Mouse (Mus musculus) intestine, postnatal 0 days (tissue): ENCODE data around the gene Ubl3. TPM values are rescaled to one million over a fixed set of nuclear protein-coding genes. Genes with fewer than 3 reads are reported as not detected.
A peak's percentile ranks its signal among the peaks of the same experiment; 100 is the strongest.

Experiments used
- ATAC-seq: fragments of 200-750 bp; cut with Nextera tagmentation; 2 replicates; pipeline ENCODE4 v1.8.0; 2017; ENCODE audit warnings: mild to moderate bottlenecking, moderate TSS enrichment, moderate library complexity
- H3K27ac ChIP-seq: fragments of 300-500 bp; sonication (generic); 2 replicates; pipeline ENCODE4 v1.5.1; 2014; ENCODE audit warnings: mild to moderate bottlenecking, low read depth, low read length, moderate library complexity
- H3K27me3 ChIP-seq: fragments of 300-500 bp; sonication (generic); replicated peaks from 2 replicates; pipeline ENCODE4 v1.6.1; 2014; ENCODE audit warnings: low read length, mixed read lengths; ENCODE audit not compliant: control insufficient read depth, insufficient read depth
- H3K36me3 ChIP-seq: fragments of 300-500 bp; sonication (generic); 2 replicates; pipeline ENCODE4 v1.6.1; 2014; ENCODE audit warnings: mild to moderate bottlenecking, moderate library complexity; ENCODE audit not compliant: control insufficient read depth, insufficient read depth
- H3K4me1 ChIP-seq: fragments of 300-500 bp; sonication (generic); replicated peaks from 2 replicates; pipeline ENCODE4 v1.6.1; 2014; ENCODE audit warnings: antibody characterized with exemption, low read length, mixed read lengths; ENCODE audit not compliant: control insufficient read depth, insufficient read depth
- H3K4me2 ChIP-seq: fragments of 300-500 bp; sonication (generic); replicated peaks from 2 replicates; pipeline ENCODE4 v1.6.1; 2014; ENCODE audit warnings: low read depth, mild to moderate bottlenecking, moderate library complexity
- H3K4me3 ChIP-seq: fragments of 300-500 bp; sonication (generic); 2 replicates; pipeline ENCODE4 v1.5.1; 2014; ENCODE audit warnings: low read depth, low read length
- H3K9ac ChIP-seq: fragments of 300-500 bp; sonication (generic); 2 replicates; pipeline ENCODE4 v1.6.1; 2014; ENCODE audit warnings: mild to moderate bottlenecking, low read depth, low read length
- H3K9me3 ChIP-seq: fragments of 300-500 bp; sonication (generic); 2 replicates; pipeline ENCODE4 v1.6.1; 2016; ENCODE audit warnings: mixed run types; ENCODE audit not compliant: control insufficient read depth
- CTCF ChIP-seq: sonication (generic); IDR thresholded peaks from 2 replicates; pipeline ENCODE4 v1.5.1; 2016; ENCODE audit warnings: low read depth, mild to moderate bottlenecking, control low read depth, antibody characterized with exemption, moderate library complexity
- WGBS: fragments of 180-500 bp; shearing (Covaris S2); extraction: QIAGEN DNeasy Blood & Tissue Kit; methylation state at CpG from one replicate; pipeline ENCODE4 v1.1.7; 2014; 5-methylcytosine and 5-hydroxymethylcytosine counted together
- polyA plus RNA-seq: library from polyadenylated mRNA; unstranded; fragments of >200 nt; fragmentation: Nextera tagmentation; extraction: Ambion mirVana; gene quantifications from 2 replicates; pipeline ENCODE4 v1.2.1, GENCODE M21; 2015

Ubl3 gene
- polyA plus RNA-seq, 1 experiment from 2014 or later: 87.7 TPM

- peaks cover 9% of the 10 kb centered on the region; the same call in 1 of the 2 replicates for H3K4me1 ChIP-seq
- no peaks in the 10 kb centered on the region for H3K36me3 ChIP-seq
- H3K27me3 ChIP-seq: no peaks in the 10 kb centered on the region
- H3K9me3 ChIP-seq: no peaks in the 10 kb centered on the region
- H3K27ac ChIP-seq: no peak overlapping the region
- no peak overlapping the region for H3K4me3 ChIP-seq
- 85% methylated on average over 2 of the region's 2 CpGs for WGBS
- H3K9ac ChIP-seq: no peak overlapping the region
- TF ChIP-seq CTCF: no peak
- no peak overlapping the region for H3K4me2 ChIP-seq
- no peak for ATAC-seq
These were observed 7.9 kb downstream of the Ubl3 start for GRCm38 (mm10) chr5:148544733-148545132.

DNA sequence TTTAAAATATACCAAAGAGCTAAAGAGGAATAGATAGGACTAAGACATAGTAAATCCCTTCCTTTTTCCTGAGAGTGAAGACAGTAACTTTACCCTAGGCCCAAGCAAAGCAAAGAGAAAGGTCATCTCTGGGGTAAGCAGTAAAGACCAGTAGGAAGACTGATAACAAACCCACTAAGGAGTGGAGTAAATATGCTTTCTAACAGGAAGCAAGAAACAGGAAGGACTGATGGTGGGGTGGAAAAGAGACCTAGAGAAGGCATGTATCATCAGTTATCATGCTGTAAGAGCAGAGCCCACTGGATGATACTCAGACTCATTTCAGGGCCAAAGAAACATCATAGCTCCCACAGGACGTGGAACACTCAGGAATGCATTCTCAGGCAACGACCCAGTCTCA is 10.4 kb downstream of the Ubl3 start:
- WGBS: 26% methylated on average over 2 of the region's 2 CpGs
- Histone ChIP-seq H3K27me3 (no peaks in the 10 kb centered on the region), H3K27ac (no peak overlapping the region), H3K4me2 (no peak overlapping the region), H3K36me3 (no peaks in the 10 kb centered on the region), H3K9ac (no peak overlapping the region), H3K9me3 (no peaks in the 10 kb centered on the region), H3K4me3 (no peak overlapping the region), H3K4me1 (peaks cover 9% of the 10 kb centered on the region; the same call in 1 of the 2 replicates)
- ATAC-seq: no peak
- TF ChIP-seq CTCF: no peak

DNA sequence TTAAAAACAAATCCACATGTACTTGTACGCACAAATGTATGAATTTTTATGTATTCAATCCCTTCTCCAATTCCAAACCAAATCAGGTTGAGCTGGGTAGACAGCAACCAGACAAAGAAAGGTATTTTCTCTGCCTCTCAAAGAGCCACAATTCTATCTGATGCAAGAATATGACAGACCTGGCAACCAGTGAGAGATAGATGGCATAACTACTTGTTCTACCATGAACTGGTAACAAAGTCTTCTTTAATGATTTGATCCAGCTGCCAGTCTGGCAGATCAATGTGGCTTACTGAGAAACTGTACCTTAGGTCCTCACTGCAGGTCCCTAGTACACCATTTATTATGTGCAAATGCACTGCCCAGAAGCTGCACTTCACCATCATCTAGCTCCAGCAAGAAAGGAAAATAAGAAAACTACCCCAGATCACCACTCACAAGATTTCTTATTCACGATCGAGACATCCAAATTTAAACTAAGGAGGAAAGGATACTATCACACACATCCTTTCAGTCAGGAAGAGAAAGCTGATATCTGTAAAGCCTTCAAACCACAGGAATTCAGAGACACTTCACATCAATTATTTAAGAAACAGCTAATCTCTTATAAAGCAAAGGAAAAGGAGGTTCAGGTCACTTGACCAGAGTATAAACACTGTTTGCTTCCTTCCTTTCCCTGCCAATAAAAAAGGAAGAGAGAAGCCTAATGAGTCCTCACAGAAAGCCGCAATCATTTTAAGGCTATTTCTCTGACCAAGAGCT is 16.7 kb downstream of the Ubl3 start:
- Histone ChIP-seq H3K4me1 (no peaks in the 10 kb centered on the region), H3K9ac (no peak overlapping the region), H3K4me3 (no peak overlapping the region), H3K27ac (no peak overlapping the region), H3K4me2 (no peak overlapping the region), H3K27me3 (no peaks in the 10 kb centered on the region), H3K36me3 (no peaks in the 10 kb centered on the region), H3K9me3 (no peaks in the 10 kb centered on the region)
- 71% methylated on average over 4 of the region's 4 CpGs for WGBS
- ATAC-seq: no peak
- TF ChIP-seq CTCF: no peak

- Histone ChIP-seq H3K4me2 (no peak overlapping the region), H3K27me3 (no peaks in the 10 kb centered on the region), H3K9ac (no peak overlapping the region; the same call in 1 of the 2 replicates), H3K4me3 (no peak overlapping the region), H3K9me3 (no peaks in the 10 kb centered on the region), H3K36me3 (no peaks in the 10 kb centered on the region), H3K27ac (no peak overlapping the region), H3K4me1 (no peaks in the 10 kb centered on the region)
- no peak for TF ChIP-seq CTCF
- ATAC-seq: no peak
- WGBS: 80% methylated on average over 3 of the region's 3 CpGs
These were observed 17.9 kb downstream of the Ubl3 start for GRCm38 (mm10) chr5:148534644-148535043.

DNA sequence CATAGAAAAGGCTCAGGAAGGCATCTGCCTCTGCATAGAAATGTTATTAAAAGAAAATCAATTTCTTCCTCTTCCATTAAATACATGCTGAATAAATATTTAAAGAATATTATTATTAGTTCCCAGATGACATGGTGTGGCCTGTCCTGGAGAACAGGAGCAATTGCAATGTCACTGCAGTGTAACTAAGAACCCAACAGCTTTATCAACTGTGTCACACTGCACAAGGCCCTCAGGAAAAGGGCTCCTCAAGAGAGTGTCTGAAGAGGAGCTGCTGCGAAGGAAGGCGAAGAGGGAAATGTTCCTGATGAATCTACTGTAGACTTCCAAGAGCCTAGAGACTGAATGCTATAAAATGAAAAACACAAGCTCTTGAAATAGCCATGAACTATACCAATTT is 18.7 kb downstream of the Ubl3 start:
- no peaks in the 10 kb centered on the region for H3K36me3 ChIP-seq
- H3K27me3 ChIP-seq: no peaks in the 10 kb centered on the region
- no peaks in the 10 kb centered on the region for H3K4me1 ChIP-seq
- H3K9me3 ChIP-seq: no peaks in the 10 kb centered on the region
- TF ChIP-seq CTCF: no peak
- H3K4me3 ChIP-seq: no peak overlapping the region
- no peak overlapping the region for H3K27ac ChIP-seq
- WGBS: 90% methylated on average over 2 of the region's 2 CpGs
- no peak overlapping the region for H3K9ac ChIP-seq
- no peak overlapping the region for H3K4me2 ChIP-seq
- no peak for ATAC-seq

- Histone ChIP-seq H3K4me3 (no peak overlapping the region), H3K9me3 (no peaks in the 10 kb centered on the region), H3K4me2 (no peak overlapping the region), H3K4me1 (no peaks in the 10 kb centered on the region), H3K27ac (no peak overlapping the region), H3K9ac (no peak overlapping the region), H3K36me3 (no peaks in the 10 kb centered on the region), H3K27me3 (no peaks in the 10 kb centered on the region)
- ATAC-seq: no peak
- TF ChIP-seq CTCF: no peak
- WGBS: 50% methylated on average over 5 of the region's 5 CpGs
These were observed 20.4 kb downstream of the Ubl3 start for GRCm38 (mm10) chr5:148532201-148532600.

GRCm38 (mm10) chr5:148527632-148528031 is 25.0 kb downstream of the Ubl3 start:
- H3K36me3 ChIP-seq: no peaks in the 10 kb centered on the region
- peak; percentile 42; the same call in 1 of the 2 replicates for ATAC-seq
- no peaks in the 10 kb centered on the region for H3K9me3 ChIP-seq
- H3K4me2 ChIP-seq: no peak overlapping the region
- H3K27me3 ChIP-seq: no peaks in the 10 kb centered on the region
- TF ChIP-seq CTCF: no peak
- H3K4me1 ChIP-seq: no peaks in the 10 kb centered on the region; the same call in 1 of the 2 replicates
- no peak overlapping the region for H3K4me3 ChIP-seq
- H3K27ac ChIP-seq: no peak overlapping the region
- H3K9ac ChIP-seq: no peak overlapping the region
- WGBS: 9% methylated on average over 6 of the region's 6 CpGs
